Mouse (Mus musculus) heart, embryonic 13.5 days (tissue): ENCODE data around the gene Polh. TPM values are rescaled to one million over a fixed set of nuclear protein-coding genes. Genes with fewer than 3 reads are reported as not detected.
A peak's percentile ranks its signal among the peaks of the same experiment; 100 is the strongest.

Experiments
- ATAC-seq: fragments of 200-750 bp; cut with Nextera tagmentation; 2 replicates; pipeline ENCODE4 v1.8.0; 2017; ENCODE audit warnings: moderate TSS enrichment; ENCODE audit not compliant: insufficient number of reproducible peaks, low FRiP score, low TSS enrichment; ENCODE audit errors: extremely low read depth
- H3K27ac ChIP-seq: fragments of 300-500 bp; sonication (generic); replicated peaks from 2 replicates; pipeline ENCODE4 v1.5.1; 2015; ENCODE audit warnings: moderate library complexity, mild to moderate bottlenecking, inconsistent platforms
- H3K27me3 ChIP-seq: fragments of 300-500 bp; sonication (generic); replicated peaks from 2 replicates; pipeline ENCODE4 v1.6.1; 2015; ENCODE audit warnings: mild to moderate bottlenecking, inconsistent platforms
- H3K36me3 ChIP-seq: fragments of 300-500 bp; sonication (generic); 2 replicates; pipeline ENCODE4 v1.6.1; 2015; ENCODE audit warnings: mild to moderate bottlenecking, inconsistent platforms
- H3K4me1 ChIP-seq: fragments of 300-500 bp; sonication (generic); 2 replicates; pipeline ENCODE4 v1.6.1; 2015; ENCODE audit warnings: inconsistent platforms
- H3K4me2 ChIP-seq: fragments of 300-500 bp; sonication (generic); 2 replicates; pipeline ENCODE4 v1.6.1; 2015; ENCODE audit warnings: inconsistent platforms, mild to moderate bottlenecking, moderate library complexity
- H3K4me3 ChIP-seq: fragments of 300-500 bp; sonication (generic); 2 replicates; pipeline ENCODE4 v1.5.1; 2015; ENCODE audit warnings: moderate library complexity, mild to moderate bottlenecking, inconsistent platforms
- H3K9ac ChIP-seq: fragments of 300-500 bp; sonication (generic); 2 replicates; pipeline ENCODE4 v1.6.1; 2015; ENCODE audit warnings: inconsistent platforms, mild to moderate bottlenecking, moderate library complexity
- H3K9me3 ChIP-seq: fragments of 300-500 bp; sonication (generic); 2 replicates; pipeline ENCODE4 v1.6.1; 2016; ENCODE audit warnings: inconsistent platforms
- WGBS: fragments of 180-500 bp; shearing (Covaris S2); methylation state at CpG from one replicate; pipeline ENCODE4 v1.1.7; 2015; ENCODE audit warnings: mixed read lengths; 5-methylcytosine and 5-hydroxymethylcytosine counted together
- polyA plus RNA-seq: library from polyadenylated mRNA; unstranded; fragments of >200 nt; fragmentation: Nextera tagmentation; extraction: Ambion mirVana; gene quantifications from 2 replicates; pipeline ENCODE4 v1.2.1, GENCODE M21; 2015

The Polh gene
- polyA plus RNA-seq, 1 experiment from 2014 or later, result 9.6 TPM

GRCm38 (mm10) chr17:46159236-46159635, 43.2 kb downstream of the Polh start:
- no peak for ATAC-seq
- no peaks in the 10 kb centered on the region for H3K9me3 ChIP-seq
- H3K4me3 ChIP-seq, result peak overlapping the region; percentile 92
- H3K4me1 ChIP-seq, result peaks cover 30% of the 10 kb centered on the region
- peak overlapping the region; percentile 83 for H3K9ac ChIP-seq
- peak overlapping the region; percentile 99 for H3K27ac ChIP-seq
- WGBS, result 34% methylated on average over 2 of the region's 2 CpGs
- H3K27me3 ChIP-seq, result no peaks in the 10 kb centered on the region
- H3K36me3 ChIP-seq, result peaks cover 15% of the 10 kb centered on the region
- H3K4me2 ChIP-seq, result peak overlapping the region; percentile 93

- H3K4me3 ChIP-seq, result no peak overlapping the region
- WGBS, result 90% methylated on average over 8 of the region's 8 CpGs
- no peaks in the 10 kb centered on the region for H3K36me3 ChIP-seq
- H3K27me3 ChIP-seq, result no peaks in the 10 kb centered on the region
- no peak overlapping the region for H3K4me2 ChIP-seq
- H3K27ac ChIP-seq, result no peak overlapping the region; the same call in 1 of the 2 replicates
- H3K4me1 ChIP-seq, result peaks cover 23% of the 10 kb centered on the region
- H3K9me3 ChIP-seq, result no peaks in the 10 kb centered on the region
- ATAC-seq, result no peak
- H3K9ac ChIP-seq, result no peak overlapping the region
Measured at GRCm38 (mm10) chr17:46157131-46157530, 45.3 kb downstream of the Polh start.

- Histone ChIP-seq H3K4me3 (no peak overlapping the region), H3K27ac (no peak overlapping the region; the same call in 1 of the 2 replicates), H3K27me3 (no peaks in the 10 kb centered on the region), H3K9ac (no peak overlapping the region), H3K4me1 (peaks cover 23% of the 10 kb centered on the region), H3K9me3 (no peaks in the 10 kb centered on the region), H3K36me3 (peaks cover 4% of the 10 kb centered on the region), H3K4me2 (no peak overlapping the region)
- ATAC-seq, result no peak
- 74% methylated on average over 5 of the region's 5 CpGs for WGBS
Measured at GRCm38 (mm10) chr17:46156680-46157079, 45.8 kb downstream of the Polh start.

- Histone ChIP-seq H3K36me3 (peaks cover 16% of the 10 kb centered on the region), H3K4me1 (peaks cover 21% of the 10 kb centered on the region), H3K27ac (no peak overlapping the region), H3K9ac (no peak overlapping the region), H3K4me2 (no peak overlapping the region), H3K9me3 (no peaks in the 10 kb centered on the region), H3K4me3 (no peak overlapping the region), H3K27me3 (no peaks in the 10 kb centered on the region)
- WGBS, result 86% methylated on average over 3 of the region's 3 CpGs
- no peak for ATAC-seq
Measured at GRCm38 (mm10) chr17:46154336-46154735, 48.1 kb downstream of the Polh start.

- Histone ChIP-seq H3K9ac (peak within 1 kb of the TSS; percentile 88), H3K4me2 (peak within 1 kb of the TSS; percentile 90), H3K4me1 (peaks cover 17% of the 10 kb centered on the region), H3K9me3 (no peaks in the 10 kb centered on the region), H3K4me3 (peak within 1 kb of the TSS; percentile 63), H3K36me3 (peaks cover 29% of the 10 kb centered on the region), H3K27me3 (no peaks in the 10 kb centered on the region), H3K27ac (peak within 1 kb of the TSS; percentile 76)
- 2% methylated on average over 33 of the region's 33 CpGs for WGBS
- peak; percentile 86 for ATAC-seq
Measured at GRCm38 (mm10) chr17:46152847-46153782, 49.3 kb downstream of the Polh start, which contains the start of gene Mad2l1bp. TSS of gene Mad2l1bp (minus strand) at chr17:46153553.

- Histone ChIP-seq H3K27ac (0 out of 2 replicates have a peak within 1 kb of the TSS, but pooled peaks have one; percentile 14), H3K4me1 (peaks cover 31% of the 10 kb centered on the region), H3K4me2 (peak within 1 kb of the TSS; percentile 75), H3K36me3 (peaks cover 36% of the 10 kb centered on the region), H3K4me3 (peak within 1 kb of the TSS; percentile 53), H3K27me3 (no peaks in the 10 kb centered on the region), H3K9me3 (no peaks in the 10 kb centered on the region), H3K9ac (peak within 1 kb of the TSS; percentile 73)
- 5% methylated on average over 37 of the region's 37 CpGs for WGBS
- peak; percentile 90 for ATAC-seq
Measured at GRCm38 (mm10) chr17:46143578-46144423, 58.6 kb downstream of the Polh start, which contains the start of gene Rsph9. TSS of gene Rsph9 (minus strand) at chr17:46144216.

- no peaks in the 10 kb centered on the region for H3K27me3 ChIP-seq
- ATAC-seq, result no peak
- H3K9me3 ChIP-seq, result no peaks in the 10 kb centered on the region
- WGBS, result 86% methylated on average over 3 of the region's 3 CpGs
- H3K36me3 ChIP-seq, result peaks cover 4% of the 10 kb centered on the region; the same call in 1 of the 2 replicates
- H3K9ac ChIP-seq, result no peak overlapping the region
- H3K4me1 ChIP-seq, result peaks cover 34% of the 10 kb centered on the region
- H3K4me2 ChIP-seq, result no peak overlapping the region
- H3K27ac ChIP-seq, result no peak overlapping the region
- no peak overlapping the region for H3K4me3 ChIP-seq
Measured at GRCm38 (mm10) chr17:46139872-46140271, 62.6 kb downstream of the Polh start.

- peaks cover 4% of the 10 kb centered on the region; the same call in 1 of the 2 replicates for H3K36me3 ChIP-seq
- ATAC-seq, result no peak
- 50% methylated on average over 8 of the region's 8 CpGs for WGBS
Measured at GRCm38 (mm10) chr17:46138563-46139236, 63.7 kb downstream of the Polh start.

GRCm38 (mm10) chr17:46132862-46133261, 69.6 kb downstream of the Polh start:
- Histone ChIP-seq H3K9ac (no peak overlapping the region), H3K4me3 (no peak overlapping the region), H3K9me3 (no peaks in the 10 kb centered on the region), H3K36me3 (peaks cover 23% of the 10 kb centered on the region), H3K27me3 (no peaks in the 10 kb centered on the region), H3K27ac (no peak overlapping the region), H3K4me2 (no peak overlapping the region), H3K4me1 (peaks cover 11% of the 10 kb centered on the region)
- 29% methylated on average over 8 of the region's 8 CpGs for WGBS
- ATAC-seq, result no peak

More at GRCm38 (mm10) chr17:46138563-46139236, 63.7 kb downstream of the Polh start:
- Histone ChIP-seq H3K27ac (no peak overlapping the region), H3K4me3 (no peak overlapping the region), H3K4me1 (peaks cover 26% of the 10 kb centered on the region), H3K9me3 (no peaks in the 10 kb centered on the region), H3K9ac (no peak overlapping the region), H3K4me2 (no peak overlapping the region), H3K27me3 (no peaks in the 10 kb centered on the region)

GRCm38 (mm10) chr17:46132058-46132718, 70.3 kb downstream of the Polh start:
- WGBS, result 15% methylated on average over 12 of the region's 12 CpGs
- Histone ChIP-seq H3K4me2 (no peak overlapping the region), H3K9ac (no peak overlapping the region), H3K9me3 (no peaks in the 10 kb centered on the region), H3K36me3 (peaks cover 30% of the 10 kb centered on the region), H3K4me3 (no peak overlapping the region), H3K27ac (no peak overlapping the region), H3K27me3 (no peaks in the 10 kb centered on the region), H3K4me1 (peaks cover 11% of the 10 kb centered on the region)
- no peak for ATAC-seq
